Mouse (Mus musculus): ENCODE data around the gene Negr1. TPM values are rescaled to one million over a fixed set of nuclear protein-coding genes. Genes with fewer than 3 reads are reported as not detected.

The Negr1 gene
- 100 to 1,000 TPM; 206 to 222 TPM for total RNA-seq (2021)
- long read RNA-seq, experiment 1, partial matches to known transcripts: 66 of 68 reads
- long read RNA-seq, experiment 1, other reads (novel, unspliced or antisense): 2 of 68 reads
- long read RNA-seq, experiment 2, partial matches to known transcripts: 53 of 58 reads
- long read RNA-seq, experiment 2, other reads (novel, unspliced or antisense): 5 of 58 reads

DNA sequence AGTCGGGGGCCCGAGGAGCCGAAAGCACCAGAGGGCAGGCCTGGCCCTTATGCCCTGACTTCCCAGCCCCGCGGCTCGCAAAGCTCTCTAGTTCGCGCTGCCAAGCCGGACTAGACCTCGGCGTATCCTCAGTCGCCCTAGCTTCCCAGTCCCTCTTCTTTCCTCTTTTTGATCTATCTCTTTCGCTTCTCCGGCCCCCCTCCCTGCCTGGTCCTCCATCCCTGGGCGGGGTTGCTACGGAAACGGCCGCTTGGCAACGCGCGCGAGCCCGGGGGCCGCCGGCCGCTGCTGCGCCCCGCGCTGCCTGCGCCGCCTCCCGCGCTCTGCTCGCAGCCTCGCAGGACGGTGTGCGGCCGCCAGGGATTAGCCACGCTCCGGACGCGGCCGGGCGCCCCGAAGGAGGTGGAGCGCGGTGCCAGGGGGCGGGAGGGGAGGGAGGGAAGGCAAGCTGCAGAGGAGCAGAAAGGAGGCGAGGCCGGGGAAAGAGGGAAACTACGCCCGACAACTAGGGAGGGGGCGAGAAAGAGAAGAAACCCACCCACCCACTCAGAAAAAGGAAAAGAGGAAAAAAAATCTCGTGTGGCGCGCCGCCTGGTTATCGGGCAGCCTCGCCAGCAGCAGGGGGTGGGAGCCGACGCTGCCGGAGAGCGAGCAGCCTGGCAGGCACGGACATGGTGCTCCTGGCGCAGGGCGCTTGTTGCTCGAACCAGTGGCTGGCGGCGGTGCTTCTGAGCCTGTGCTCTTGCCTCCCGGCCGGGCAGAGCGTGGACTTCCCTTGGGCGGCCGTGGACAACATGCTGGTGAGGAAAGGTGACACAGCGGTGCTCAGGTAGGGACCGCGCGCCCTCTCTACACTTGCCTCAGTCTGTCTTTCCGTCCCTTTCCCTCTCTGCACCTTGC lies at the start of gene Negr1:
Gene Negr1, plus strand, starts transcription at position 271 of the 900 bp plus-strand sequence.
- Histone ChIP-seq H3K4me3 (peak within 1 kb of the TSS; percentile 88), H3K27ac (peak within 1 kb of the TSS; percentile 99)
- intact Hi-C loops (cut with DNase I): loop anchor here (5.0 to 10.0 kb wide), 11 partner anchors 81 to 1909 kb away; no protein-coding TSS in a partner anchor
- TF ChIP-seq CTCF (IDR thresholded peaks at IDR 0.05): peak; percentile 20
- peak; percentile 87 to 88 for DNase-seq (ENCODE audit: extremely low spot score in 1 of 2, low spot score in 2 of 2)

DNA sequence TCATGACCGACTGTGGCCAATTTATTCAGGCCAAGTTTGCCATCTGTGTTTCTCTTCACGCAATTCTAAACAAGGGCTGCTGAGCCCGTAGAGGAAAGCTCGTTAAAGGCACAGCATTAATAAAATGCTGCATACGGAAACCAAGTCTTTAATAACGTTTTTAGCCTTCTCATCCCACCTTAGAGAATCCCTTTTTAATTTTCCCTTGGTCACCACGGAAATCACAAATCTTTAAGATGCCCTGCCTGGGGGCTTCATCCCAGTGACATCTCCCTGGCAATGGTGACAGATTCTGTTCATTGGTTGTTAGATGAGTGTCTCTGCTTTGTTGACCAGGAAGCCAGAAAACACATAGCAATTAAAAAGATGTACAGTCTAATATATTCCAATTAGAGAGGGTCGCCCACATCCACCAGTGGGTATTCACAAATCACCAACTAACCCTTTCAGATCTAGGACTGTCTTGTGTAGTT lies 35.1 kb upstream of the Negr1 start:
- TF ChIP-seq CTCF (IDR thresholded peaks at IDR 0.05): no peak
- Histone ChIP-seq H3K27ac (no peak overlapping the region), H3K4me3 (no peak overlapping the region)
- no peak for DNase-seq (ENCODE audit: extremely low spot score in 1 of 2, low spot score in 2 of 2)
- intact Hi-C loops (cut with DNase I): no loop called here

DNA sequence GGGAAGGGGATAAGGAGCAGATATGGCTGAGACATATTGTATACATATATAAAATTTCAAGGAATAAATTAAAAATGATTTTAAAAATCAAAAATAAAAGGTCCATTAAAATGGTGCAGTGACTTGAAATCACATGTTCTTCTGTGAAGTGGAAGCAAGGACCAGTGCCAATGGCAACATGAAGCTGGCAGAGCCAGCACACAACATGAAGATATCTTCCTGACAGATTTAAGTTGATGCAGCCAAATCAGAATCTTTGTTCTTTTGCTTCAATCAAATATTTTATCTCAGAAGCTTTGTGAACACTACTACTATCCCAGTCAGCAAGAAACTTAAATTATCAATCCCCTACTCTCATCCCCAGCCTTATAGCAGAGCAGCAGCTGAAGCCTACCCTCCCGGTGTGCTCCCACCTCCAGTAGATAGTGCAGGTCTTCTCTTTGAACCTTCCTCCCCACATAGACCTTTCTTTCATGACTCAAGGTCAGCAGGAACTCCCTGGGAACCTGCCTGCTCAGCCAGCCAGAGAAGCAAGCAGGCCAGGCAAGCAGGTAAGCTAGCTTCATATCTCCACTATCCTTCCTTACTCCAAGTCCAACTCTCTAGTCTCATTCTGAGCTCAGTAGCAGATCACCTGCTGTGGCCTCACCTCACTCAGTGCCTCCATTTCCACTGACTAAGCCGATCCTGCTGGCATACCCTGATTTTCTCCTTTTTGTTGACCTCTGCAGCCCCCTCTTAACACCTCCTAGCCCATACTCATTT lies 34.2 kb upstream of the Negr1 start:
- intact Hi-C loops (cut with DNase I): no loop called here
- Histone ChIP-seq H3K27ac (no peak overlapping the region), H3K4me3 (no peak overlapping the region)
- DNase-seq (ENCODE audit: extremely low spot score in 1 of 2, low spot score in 2 of 2): no peak
- no peak for TF ChIP-seq CTCF (IDR thresholded peaks at IDR 0.05)

DNA sequence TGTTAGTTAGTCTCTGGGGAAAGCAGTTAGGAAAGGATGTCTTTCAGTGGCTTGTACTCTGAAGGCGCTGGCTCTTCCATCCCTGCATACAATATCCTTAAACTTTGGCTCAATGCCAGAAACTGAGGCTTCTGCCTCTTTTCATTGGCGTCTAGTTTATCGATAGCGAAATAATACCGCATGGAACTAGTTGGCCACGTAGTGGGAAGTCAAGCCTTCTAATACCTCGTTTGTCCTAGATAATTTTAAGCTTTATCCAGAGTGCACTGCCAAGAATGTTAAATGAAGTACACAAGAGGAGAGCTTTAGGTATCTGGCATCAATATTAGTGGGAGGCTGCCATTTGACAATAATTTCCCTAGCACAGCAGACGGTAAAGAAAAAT lies 2.2 kb upstream of the Negr1 start:
- no peak for TF ChIP-seq CTCF (IDR thresholded peaks at IDR 0.05)
- peak overlapping the region; percentile 99 for H3K27ac ChIP-seq
- peak overlapping the region; percentile 88 for H3K4me3 ChIP-seq
- peak in 1 of 2 experiments; percentile 19 for DNase-seq (ENCODE audit: extremely low spot score in 1 of 2, low spot score in 2 of 2)
- intact Hi-C loops (cut with DNase I): loop anchor here (5.0 kb wide), 1 partner anchor 207 kb away; no protein-coding TSS in a partner anchor

DNA sequence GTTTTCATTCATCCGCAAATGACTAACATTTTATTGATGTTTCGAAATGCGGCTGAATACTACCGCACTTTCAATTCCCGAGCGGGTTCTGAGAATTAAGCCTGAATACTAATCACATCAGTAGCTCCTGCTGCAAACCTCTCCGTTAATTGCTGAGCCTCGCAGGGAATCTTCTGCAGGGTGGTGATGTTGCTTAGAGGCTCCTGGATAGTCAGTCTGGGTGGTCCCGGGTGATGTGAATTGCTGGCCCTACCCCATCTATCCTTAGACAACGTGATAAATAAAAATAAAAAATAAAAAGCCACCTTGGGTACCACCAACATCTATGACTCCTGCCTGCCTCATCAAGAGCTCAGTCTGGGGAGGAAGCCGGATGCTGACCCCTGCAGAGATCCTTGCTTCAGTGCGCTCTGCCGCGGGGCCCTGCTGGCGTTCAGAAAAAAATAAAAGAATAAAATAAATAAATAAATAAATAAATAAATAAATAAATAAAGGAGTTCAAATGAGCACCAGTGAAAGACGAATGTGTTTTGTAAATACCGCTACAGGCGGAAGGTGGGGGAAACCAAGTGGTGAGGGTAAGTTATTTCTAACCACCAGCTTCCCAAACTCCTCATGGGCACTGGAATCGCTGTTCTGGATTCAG lies 1.6 kb upstream of the Negr1 start:
- Histone ChIP-seq H3K4me3 (peak overlapping the region; percentile 88), H3K27ac (peak overlapping the region; percentile 99)
- no peak; the same call in 1 of the 2 replicates for TF ChIP-seq CTCF (IDR thresholded peaks at IDR 0.05)
- intact Hi-C loops (cut with DNase I): loop anchor here (5.0 to 10.0 kb wide), 12 partner anchors 82 to 1908 kb away; no protein-coding TSS in a partner anchor
- peak; percentile 32 to 47 for DNase-seq (ENCODE audit: extremely low spot score in 1 of 2, low spot score in 2 of 2)

DNA sequence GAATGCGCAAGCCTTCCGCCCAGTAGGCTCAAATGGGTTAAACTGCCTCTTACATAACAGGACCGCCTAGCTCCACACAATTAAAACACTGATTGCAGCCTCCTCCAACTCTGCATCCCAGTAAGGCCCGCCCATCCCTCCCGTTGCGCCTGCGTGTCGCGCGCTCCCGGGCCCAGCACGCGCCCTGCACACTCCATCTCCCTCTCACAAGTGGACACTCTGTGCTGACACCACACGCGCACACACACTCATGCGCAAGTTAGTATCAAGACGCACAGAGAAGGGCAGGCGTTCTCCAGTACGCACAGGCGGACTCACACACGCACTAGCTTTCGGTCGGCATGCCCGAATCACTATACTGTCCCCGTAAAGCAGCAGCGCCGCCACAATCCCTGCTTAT lies 828 bp upstream of the Negr1 start:
- TF ChIP-seq CTCF (IDR thresholded peaks at IDR 0.05): no peak
- peak overlapping the region; percentile 88 for H3K4me3 ChIP-seq
- intact Hi-C loops (cut with DNase I): loop anchor here (5.0 to 10.0 kb wide), 11 partner anchors 82 to 1908 kb away; no protein-coding TSS in a partner anchor
- peak; percentile 87 to 89 for DNase-seq (ENCODE audit: extremely low spot score in 1 of 2, low spot score in 2 of 2)
- peak overlapping the region; percentile 99 for H3K27ac ChIP-seq

DNA sequence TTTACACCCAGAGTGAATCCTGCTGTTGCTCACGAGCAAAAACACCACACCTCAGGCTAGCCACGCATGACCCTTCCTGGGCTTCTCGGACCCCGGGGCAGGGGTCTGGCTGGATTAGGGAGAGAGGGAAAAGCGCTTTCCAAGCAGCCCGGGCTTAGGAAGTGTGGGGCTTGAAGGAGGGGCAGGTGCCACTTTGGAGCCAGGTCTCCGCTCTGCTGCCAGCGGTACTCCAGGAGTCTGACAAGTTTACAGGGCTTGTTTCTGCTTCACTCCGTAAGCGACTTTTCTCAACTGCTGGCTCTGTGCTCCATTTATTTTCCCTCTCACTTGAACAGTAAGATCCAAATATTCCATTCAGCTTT lies 811 bp downstream of the Negr1 start:
- TF ChIP-seq CTCF (IDR thresholded peaks at IDR 0.05): no peak

DNA sequence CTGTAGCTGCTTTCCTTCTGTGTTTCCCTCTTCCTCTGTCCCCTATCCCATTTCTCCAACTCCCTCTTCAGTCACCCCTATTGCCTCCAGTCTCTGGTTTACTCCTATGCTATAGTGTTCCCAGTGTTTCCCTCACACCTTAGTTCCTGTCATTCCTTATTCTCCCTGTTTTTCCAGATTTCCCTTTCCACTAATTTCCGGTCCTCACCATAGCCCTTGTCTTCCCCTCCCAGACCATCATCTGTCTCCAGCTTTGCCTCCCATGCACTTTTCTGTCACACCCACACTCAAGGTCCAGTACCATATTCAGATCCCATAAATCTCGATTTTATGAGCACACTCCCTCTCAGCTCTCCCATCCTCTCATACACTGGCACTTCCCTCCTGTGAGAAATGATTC lies 1.2 kb downstream of the Negr1 start:
- peak overlapping the region; percentile 99 for H3K27ac ChIP-seq
- H3K4me3 ChIP-seq: peak overlapping the region; percentile 88
- intact Hi-C loops (cut with DNase I): loop anchor here (5.0 to 10.0 kb wide), 11 partner anchors 80 to 1910 kb away; no protein-coding TSS in a partner anchor
- no peak for TF ChIP-seq CTCF (IDR thresholded peaks at IDR 0.05)
- no peak for DNase-seq (ENCODE audit: extremely low spot score in 1 of 2, low spot score in 2 of 2)

More for the DNA sequence above, 811 bp downstream of the Negr1 start:
- Histone ChIP-seq H3K27ac (peak overlapping the region; percentile 99), H3K4me3 (peak overlapping the region; percentile 88)
- DNase-seq (ENCODE audit: extremely low spot score in 1 of 2, low spot score in 2 of 2): no peak
- intact Hi-C loops (cut with DNase I): loop anchor here (5.0 to 10.0 kb wide), 11 partner anchors 80 to 1910 kb away; no protein-coding TSS in a partner anchor

DNA sequence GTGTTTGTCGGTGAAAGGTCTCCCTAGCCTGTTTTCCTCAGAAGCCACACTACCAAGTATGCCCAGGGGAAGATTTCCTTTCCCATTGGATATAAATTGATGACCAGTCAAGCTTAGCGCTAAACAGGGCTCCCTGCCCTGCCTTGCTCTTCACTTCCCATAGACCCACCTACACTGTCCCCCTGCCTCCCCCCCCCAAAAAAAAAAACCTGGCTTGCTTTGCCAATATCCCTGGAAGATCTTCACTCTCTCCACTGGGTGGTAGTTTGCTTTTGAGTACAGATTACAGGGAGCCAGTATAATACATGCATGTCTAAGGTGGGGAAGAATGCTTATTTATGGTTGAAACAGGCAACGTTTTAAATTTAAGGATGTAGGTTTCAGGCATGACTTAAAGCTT lies 1.8 kb downstream of the Negr1 start:
- Histone ChIP-seq H3K27ac (peak overlapping the region; percentile 63), H3K4me3 (peak overlapping the region; percentile 88)
- TF ChIP-seq CTCF (IDR thresholded peaks at IDR 0.05): peak; percentile 23
- intact Hi-C loops (cut with DNase I): loop anchor here (5.0 to 10.0 kb wide), 11 partner anchors 79 to 1911 kb away; no protein-coding TSS in a partner anchor
- DNase-seq (ENCODE audit: extremely low spot score in 1 of 2, low spot score in 2 of 2): no peak

DNA sequence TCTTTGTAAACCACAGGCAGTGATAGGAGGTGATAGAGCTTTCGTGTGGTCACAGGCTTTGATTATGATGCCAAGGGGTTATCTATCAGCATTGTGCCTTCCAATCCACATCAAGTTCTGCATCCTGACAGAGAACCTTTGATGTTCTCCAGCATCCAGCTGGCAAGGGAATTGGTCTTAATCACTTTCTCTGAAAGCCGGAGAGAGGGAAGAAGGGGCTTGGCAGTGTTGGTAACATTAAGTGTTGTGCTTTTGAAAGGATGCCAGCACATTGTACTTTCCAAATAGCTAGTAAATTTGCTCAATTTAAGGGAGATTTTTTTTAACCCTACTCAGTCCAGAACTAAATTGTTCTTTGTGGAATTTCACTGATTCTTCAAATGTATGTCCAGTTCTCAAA lies 11.9 kb downstream of the Negr1 start:
- TF ChIP-seq CTCF (IDR thresholded peaks at IDR 0.05): no peak
- DNase-seq (ENCODE audit: extremely low spot score in 1 of 2, low spot score in 2 of 2): no peak
- no peak overlapping the region for H3K27ac ChIP-seq

DNA sequence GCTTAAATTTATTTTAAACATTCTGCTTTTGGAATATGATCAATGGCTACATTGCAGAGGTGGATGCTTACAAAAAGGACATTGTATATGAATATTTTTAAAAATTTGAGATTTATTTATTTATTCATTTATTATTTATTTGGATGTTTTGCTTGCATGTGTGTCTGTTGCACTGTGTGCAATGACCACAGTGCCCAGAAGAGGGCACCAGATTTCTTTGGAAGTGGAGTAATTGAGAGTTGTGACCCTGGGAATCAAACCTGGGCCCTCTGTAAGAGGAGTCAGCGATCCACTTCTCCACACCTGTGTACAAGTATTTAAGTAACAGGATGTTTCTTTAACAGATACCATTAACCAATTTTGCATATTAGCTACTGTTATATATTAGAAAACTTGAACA lies 14.7 kb downstream of the Negr1 start:
- H3K4me3 ChIP-seq: no peak overlapping the region
- peak; percentile 48 for TF ChIP-seq CTCF (IDR thresholded peaks at IDR 0.05)
- intact Hi-C loops (cut with DNase I): no loop called here

More for the DNA sequence above, 11.9 kb downstream of the Negr1 start:
- H3K4me3 ChIP-seq: no peak overlapping the region
- intact Hi-C loops (cut with DNase I): no loop called here

More for the DNA sequence above, 14.7 kb downstream of the Negr1 start:
- H3K27ac ChIP-seq: no peak overlapping the region
- no peak for DNase-seq (ENCODE audit: extremely low spot score in 1 of 2, low spot score in 2 of 2)
